Mouse (Mus musculus) limb, embryonic 11.5 days (tissue): ENCODE results near the gene Dph6. TPM values are rescaled to one million over a fixed set of nuclear protein-coding genes. Genes with fewer than 3 reads are reported as not detected.

Experiments
- ATAC-seq: fragments of 200-750 bp; cut with Nextera tagmentation; 2 replicates; pipeline ENCODE4 v1.8.0; 2017; ENCODE audit warnings: low read depth; ENCODE audit not compliant: insufficient number of reproducible peaks, low FRiP score, low TSS enrichment
- DNase-seq: peaks from one replicate; pipeline ENCODE4 v3.0.0-alpha.2; 2015; ENCODE audit warnings: low spot score
- H3K27ac ChIP-seq: fragments of 300-500 bp; sonication (generic); replicated peaks from 2 replicates; pipeline ENCODE4 v1.5.1; 2014; ENCODE audit warnings: low read depth, mild to moderate bottlenecking, low read length
- H3K27me3 ChIP-seq: fragments of 300-500 bp; sonication (generic); 2 replicates; pipeline ENCODE4 v1.6.1; 2014; ENCODE audit warnings: mild to moderate bottlenecking, low read length, mixed read lengths; ENCODE audit not compliant: control insufficient read depth, insufficient read depth
- H3K36me3 ChIP-seq: fragments of 300-500 bp; sonication (generic); 2 replicates; pipeline ENCODE4 v1.6.1; 2014; ENCODE audit warnings: mild to moderate bottlenecking, low read length, moderate library complexity, mixed read lengths; ENCODE audit not compliant: control insufficient read depth, insufficient read depth
- H3K4me1 ChIP-seq: fragments of 300-500 bp; sonication (generic); 2 replicates; pipeline ENCODE4 v1.6.1; 2014; ENCODE audit warnings: low read length, mixed read lengths; ENCODE audit not compliant: control insufficient read depth, insufficient read depth
- H3K4me2 ChIP-seq: fragments of 300-500 bp; sonication (generic); 2 replicates; pipeline ENCODE4 v1.6.1; 2014; ENCODE audit warnings: low read depth, mild to moderate bottlenecking, moderate library complexity; ENCODE audit not compliant: severe bottlenecking
- H3K4me3 ChIP-seq: fragments of 300-500 bp; sonication (generic); 2 replicates; pipeline ENCODE4 v1.5.1; 2014; ENCODE audit warnings: low read depth, low read length
- H3K9ac ChIP-seq: fragments of 300-500 bp; sonication (generic); 2 replicates; pipeline ENCODE4 v1.6.1; 2014; ENCODE audit warnings: mild to moderate bottlenecking, low read length
- H3K9me3 ChIP-seq: fragments of 300-500 bp; sonication (generic); 2 replicates; pipeline ENCODE4 v1.6.1; 2016; ENCODE audit warnings: low read length; ENCODE audit not compliant: control insufficient read depth
- WGBS: fragments of 180-500 bp; shearing (Covaris S2); extraction: QIAGEN DNeasy Blood & Tissue Kit; methylation state at CpG from one replicate; pipeline ENCODE4 v1.1.7; 2014; 5-methylcytosine and 5-hydroxymethylcytosine counted together
- polyA plus RNA-seq: library from polyadenylated mRNA; unstranded; fragments of >200 nt; fragmentation: Nextera tagmentation; extraction: Ambion mirVana; gene quantifications from 2 replicates; pipeline ENCODE4 v1.2.1, GENCODE M21; 2014

The Dph6 gene
- polyA plus RNA-seq, 1 experiment from 2014 or later, result 24.3 TPM

GRCm38 (mm10) chr2:114520414-114520813 lies 134.3 kb downstream of the Dph6 start:
- Histone ChIP-seq H3K9ac (no peak overlapping the region), H3K36me3 (no peaks in the 10 kb centered on the region), H3K4me1 (no peaks in the 10 kb centered on the region), H3K9me3 (no peaks in the 10 kb centered on the region), H3K27me3 (no peaks in the 10 kb centered on the region), H3K27ac (no peak overlapping the region), H3K4me2 (no peak overlapping the region), H3K4me3 (no peak overlapping the region)
- 92% methylated on average over 5 of the region's 5 CpGs for WGBS
- DNase-seq (no peak), ATAC-seq (no peak)

GRCm38 (mm10) chr2:114519907-114520306 lies 134.9 kb downstream of the Dph6 start:
- ATAC-seq (no peak), DNase-seq (no peak)
- 75% methylated on average over 3 of the region's 3 CpGs for WGBS

DNA sequence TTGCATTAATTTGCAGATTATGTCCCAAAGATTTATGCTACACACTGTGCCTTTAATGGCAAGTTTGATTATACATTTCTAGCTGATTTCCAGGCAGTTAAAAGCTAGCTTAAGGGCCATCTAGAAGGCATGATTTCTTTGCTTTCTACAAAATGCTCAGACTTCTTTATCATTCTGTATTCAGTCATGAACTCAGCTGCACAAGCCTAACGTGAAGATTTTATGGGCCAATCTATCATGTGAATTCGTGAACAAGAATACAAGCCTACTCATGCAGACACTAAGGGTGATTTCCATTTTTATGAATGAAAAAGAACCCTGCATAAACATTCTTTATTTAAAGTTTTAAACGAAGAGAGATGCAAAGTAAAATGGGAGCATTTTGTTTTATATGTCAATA lies 162.4 kb downstream of the Dph6 start:
- Histone ChIP-seq H3K27me3 (no peaks in the 10 kb centered on the region), H3K4me2 (no peak overlapping the region), H3K9me3 (no peaks in the 10 kb centered on the region), H3K27ac (no peak overlapping the region), H3K36me3 (no peaks in the 10 kb centered on the region), H3K4me3 (no peak overlapping the region), H3K9ac (no peak overlapping the region), H3K4me1 (no peaks in the 10 kb centered on the region)
- ATAC-seq (no peak), DNase-seq (no peak)
- WGBS, result 47% methylated on average over 3 of the region's 3 CpGs

More at GRCm38 (mm10) chr2:114519907-114520306, 134.9 kb downstream of the Dph6 start:
- Histone ChIP-seq H3K27ac (no peak overlapping the region), H3K4me3 (no peak overlapping the region), H3K9ac (no peak overlapping the region), H3K9me3 (no peaks in the 10 kb centered on the region), H3K36me3 (no peaks in the 10 kb centered on the region), H3K27me3 (no peaks in the 10 kb centered on the region), H3K4me1 (no peaks in the 10 kb centered on the region), H3K4me2 (no peak overlapping the region)

DNA sequence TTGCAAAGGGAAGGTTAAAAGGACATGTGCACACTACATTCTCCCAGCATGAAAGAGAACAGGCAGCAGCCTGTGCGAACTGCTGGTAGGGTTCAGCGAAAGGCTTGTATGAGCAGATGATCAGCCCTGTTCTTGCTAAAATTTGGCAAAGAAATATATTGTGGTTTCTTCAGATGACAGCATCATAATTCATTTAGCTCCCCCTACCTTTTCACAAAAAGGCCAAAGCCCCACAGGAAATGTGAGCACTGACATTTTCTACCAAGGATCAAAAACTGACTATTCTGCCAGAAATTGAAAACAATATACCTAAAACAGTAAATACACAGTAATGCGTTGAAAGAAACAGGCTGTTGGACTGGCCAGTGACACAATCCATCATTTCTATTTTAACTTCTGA lies 162.9 kb downstream of the Dph6 start:
- Histone ChIP-seq H3K36me3 (no peaks in the 10 kb centered on the region), H3K4me1 (no peaks in the 10 kb centered on the region), H3K27me3 (no peaks in the 10 kb centered on the region), H3K9ac (no peak overlapping the region), H3K4me3 (no peak overlapping the region), H3K27ac (no peak overlapping the region), H3K9me3 (no peaks in the 10 kb centered on the region), H3K4me2 (no peak overlapping the region)
- no peak for ATAC-seq
- no peak for DNase-seq
- WGBS, result 56% methylated on average over 3 of the region's 3 CpGs

DNA sequence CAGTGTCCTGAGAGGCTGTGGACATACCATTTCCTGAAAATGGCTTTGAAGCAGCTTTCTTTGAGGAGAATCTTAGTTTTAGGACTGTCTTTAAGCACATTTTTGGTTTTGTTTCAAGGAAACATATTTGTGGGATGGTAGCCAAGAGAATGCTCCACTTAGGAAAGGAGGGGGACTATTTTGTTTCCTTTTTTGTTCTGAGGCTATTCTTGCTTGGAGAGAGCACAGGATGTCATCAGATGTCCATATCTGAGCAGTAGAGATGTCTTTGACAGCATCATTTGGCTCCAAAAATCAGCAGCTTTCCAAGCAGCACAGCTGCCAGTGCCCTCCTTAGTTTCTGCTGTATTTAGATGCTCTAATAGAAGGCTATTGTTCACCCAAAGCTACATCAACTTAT lies 167.8 kb downstream of the Dph6 start:
- Histone ChIP-seq H3K36me3 (no peaks in the 10 kb centered on the region), H3K9me3 (no peaks in the 10 kb centered on the region), H3K27ac (no peak overlapping the region), H3K4me3 (no peak overlapping the region), H3K27me3 (no peaks in the 10 kb centered on the region), H3K4me1 (no peaks in the 10 kb centered on the region), H3K4me2 (no peak overlapping the region), H3K9ac (no peak overlapping the region)
- no peak for DNase-seq
- ATAC-seq, result no peak
